In the genomic region with DNA sequence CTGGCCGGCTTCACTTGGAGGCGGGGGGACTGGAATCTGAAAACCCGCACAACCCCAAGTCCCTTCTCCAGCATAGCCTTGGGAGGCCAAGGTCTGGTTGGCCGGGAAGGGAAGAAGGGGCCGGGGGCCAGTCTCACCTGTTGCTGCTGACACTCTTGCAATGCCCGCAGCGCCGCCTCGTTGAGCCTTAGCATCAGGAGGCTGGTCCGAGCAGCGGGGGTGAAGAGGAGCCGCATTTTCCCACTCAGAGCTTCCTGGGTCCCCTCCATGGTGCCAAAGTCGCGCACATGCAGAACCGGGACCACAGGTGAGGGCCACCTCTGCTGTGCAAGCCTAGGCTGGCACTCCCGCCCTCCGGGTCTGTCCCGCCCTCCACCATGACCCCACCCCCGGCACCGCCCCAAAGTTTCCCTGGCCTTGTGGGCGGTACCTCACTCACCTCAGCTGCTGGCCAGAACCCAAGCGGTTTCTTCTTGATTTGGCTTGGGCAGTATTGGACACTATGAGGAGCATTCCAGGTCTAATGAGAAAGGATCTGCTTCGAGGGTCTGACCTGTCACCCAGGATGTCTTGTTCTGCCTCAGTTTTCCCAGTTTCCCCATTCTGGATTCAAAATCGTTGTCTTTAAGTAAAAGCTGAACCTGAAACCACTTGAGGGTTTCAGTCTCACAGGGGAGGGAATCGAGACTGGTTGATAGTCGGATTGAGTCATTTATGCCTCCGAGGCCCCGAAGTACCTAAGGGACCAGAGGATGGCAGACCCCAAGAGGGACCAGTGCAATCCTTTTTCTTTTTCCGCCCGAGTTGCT, we compare ENCODE assay signal across 7 mouse cellular contexts. TPM values are rescaled to one million over a fixed set of nuclear protein-coding genes. Genes with fewer than 3 reads are reported as not detected.
DNase-seq lines count a peak whose midpoint lies in the region; ATAC-seq lines count a peak whose summit lies in the region.

No protein-coding gene starts in this region.

- 1% methylated on average over 30 of the region's 30 CpGs for WGBS in intestine, embryonic 14.5 days
- 3% methylated on average over 30 of the region's 30 CpGs for WGBS in liver, embryonic 16.5 days (ENCODE audit: insufficient replicate concordance)
- under 1% methylated on average over 30 of the region's 30 CpGs for WGBS in neural tube, embryonic 12.5 days

- peaks cover 20% of the 10 kb centered on the region for H3K36me3 ChIP-seq in intestine, embryonic 14.5 days (ENCODE audit: control insufficient read depth, insufficient read depth, low read length)
- H3K36me3 ChIP-seq in liver, embryonic 16.5 days (ENCODE audit: control insufficient read depth, insufficient read depth) = peaks cover 10% of the 10 kb centered on the region
- peaks cover 27% of the 10 kb centered on the region for H3K36me3 ChIP-seq in neural tube, embryonic 12.5 days

- ATAC-seq in intestine, embryonic 14.5 days (replicated peaks; ENCODE audit: low FRiP score, low TSS enrichment, low read depth) = peak; percentile 83
- ATAC-seq in liver, embryonic 16.5 days (ENCODE audit: low read depth) = peak; percentile 97
- no peak for ATAC-seq in neural tube, embryonic 12.5 days (ENCODE audit: low FRiP score, low read depth)

- peak overlapping the region; percentile 23 for H3K9ac ChIP-seq in intestine, embryonic 14.5 days (ENCODE audit: low read length)
- H3K9ac ChIP-seq in liver, embryonic 16.5 days (ENCODE audit: low read depth, low read length) = peak overlapping the region; percentile 54
- H3K9ac ChIP-seq in neural tube, embryonic 12.5 days = 0 out of 2 replicates have a peak overlapping the region, but pooled peaks have one; percentile 41

- H3K9me3 ChIP-seq in intestine, embryonic 14.5 days (ENCODE audit: control insufficient read depth, low read length) = no peaks in the 10 kb centered on the region
- no peaks in the 10 kb centered on the region for H3K9me3 ChIP-seq in liver, embryonic 16.5 days (replicated peaks; ENCODE audit: control insufficient read depth, low read length)
- H3K9me3 ChIP-seq in neural tube, embryonic 12.5 days = no peaks in the 10 kb centered on the region

- H3K4me2 ChIP-seq in intestine, embryonic 14.5 days (ENCODE audit: low read length) = peak overlapping the region; percentile 58
- peak overlapping the region; percentile 92 for H3K4me2 ChIP-seq in liver, embryonic 16.5 days (ENCODE audit: low read depth, low read length)
- H3K4me2 ChIP-seq in neural tube, embryonic 12.5 days (replicated peaks) = peak overlapping the region; percentile 62

- DNase-seq in adrenal gland, adult 18-20 months (ENCODE audit: low spot score in 2 of 2) = peak; percentile 70 to 73
- peak; percentile 53 to 60 for DNase-seq in cerebellum, postnatal 36 days
- DNase-seq in gastrocnemius, postnatal 25 days = peak; percentile 58
- peak; percentile 88 for DNase-seq in intestine, embryonic 14.5 days (ENCODE audit: low spot score)
- DNase-seq in thymus, postnatal 25 days = peak; percentile 55

- H3K4me1 ChIP-seq in intestine, embryonic 14.5 days (replicated peaks; ENCODE audit: control insufficient read depth, insufficient read depth, low read length) = peaks cover 2% of the 10 kb centered on the region; the same call in 1 of the 2 replicates
- peaks cover 16% of the 10 kb centered on the region for H3K4me1 ChIP-seq in liver, embryonic 16.5 days (ENCODE audit: control insufficient read depth, low read depth, low read length)
- H3K4me1 ChIP-seq in neural tube, embryonic 12.5 days = peaks cover 17% of the 10 kb centered on the region

- peaks cover 6% of the 10 kb centered on the region; the same call in 1 of the 2 replicates for H3K27me3 ChIP-seq in intestine, embryonic 14.5 days (replicated peaks; ENCODE audit: control insufficient read depth, insufficient read depth, low read length)
- peaks cover 12% of the 10 kb centered on the region for H3K27me3 ChIP-seq in liver, embryonic 16.5 days (ENCODE audit: control insufficient read depth, insufficient read depth, low read depth, low read length)
- H3K27me3 ChIP-seq in neural tube, embryonic 12.5 days (replicated peaks) = peaks cover 21% of the 10 kb centered on the region

- no peak overlapping the region for H3K27ac ChIP-seq in intestine, embryonic 14.5 days (ENCODE audit: low read depth)
- peak overlapping the region; percentile 48; the same call in 1 of the 2 replicates for H3K27ac ChIP-seq in liver, embryonic 16.5 days (ENCODE audit: low read length)
- H3K27ac ChIP-seq in neural tube, embryonic 12.5 days = no peak overlapping the region

- H3K4me3 ChIP-seq in intestine, embryonic 14.5 days (ENCODE audit: low read depth, low read length) = peak overlapping the region; percentile 42
- peak overlapping the region; percentile 62 for H3K4me3 ChIP-seq in liver, embryonic 16.5 days (ENCODE audit: low read depth, low read length)
- H3K4me3 ChIP-seq in neural tube, embryonic 12.5 days = peak overlapping the region; percentile 30

RNA-seq across cellular contexts. Expression of a gene that starts 1.6 kb away (rescaled TPM):
- under 1 TPM; 0.17 to 0.35 TPM for total RNA-seq in adrenal gland, adult 18-20 months (2021)
- total RNA-seq in gastrocnemius, postnatal 25 days (2021) = not detected
- 12.4 and 14.8 TPM in 2 replicates for polyA plus RNA-seq in intestine, embryonic 14.5 days (2014; fragmentation: Nextera tagmentation; extraction: Ambion mirVana)
- 3.4 and 3.6 TPM in 2 replicates for polyA plus RNA-seq in liver, embryonic 16.5 days (2015; fragmentation: Nextera tagmentation; extraction: Ambion mirVana)
- polyA plus RNA-seq in neural tube, embryonic 12.5 days (2016; fragmentation: Nextera tagmentation; extraction: Ambion mirVana) = 2.4 and 2.5 TPM in 2 replicates

RNA-seq across cellular contexts. Expression of a gene that starts 6.5 kb away (rescaled TPM):
- total RNA-seq in adrenal gland, adult 18-20 months (2021) = 100 to 1,000 TPM; 363 to 372 TPM
- 100 to 1,000 TPM; 315 to 360 TPM for total RNA-seq in gastrocnemius, postnatal 25 days (2021)
- polyA plus RNA-seq in intestine, embryonic 14.5 days (2014; fragmentation: Nextera tagmentation; extraction: Ambion mirVana) = 513 and 576 TPM in 2 replicates
- polyA plus RNA-seq in liver, embryonic 16.5 days (2015; fragmentation: Nextera tagmentation; extraction: Ambion mirVana) = 209 and 224 TPM in 2 replicates
- polyA plus RNA-seq in neural tube, embryonic 12.5 days (2016; fragmentation: Nextera tagmentation; extraction: Ambion mirVana) = 470 and 490 TPM in 2 replicates

RNA-seq across cellular contexts. Expression of a gene that starts 10.6 kb away (rescaled TPM):
- total RNA-seq in adrenal gland, adult 18-20 months (2021) = 10 to 100 TPM; 20.9 to 43.7 TPM
- 10 to 100 TPM; 14.2 to 20.2 TPM for total RNA-seq in gastrocnemius, postnatal 25 days (2021)
- polyA plus RNA-seq in intestine, embryonic 14.5 days (2014; fragmentation: Nextera tagmentation; extraction: Ambion mirVana) = 84.8 and 93.4 TPM in 2 replicates
- polyA plus RNA-seq in liver, embryonic 16.5 days (2015; fragmentation: Nextera tagmentation; extraction: Ambion mirVana) = 64.5 and 79.5 TPM in 2 replicates
- 97.6 and 113 TPM in 2 replicates for polyA plus RNA-seq in neural tube, embryonic 12.5 days (2016; fragmentation: Nextera tagmentation; extraction: Ambion mirVana)

RNA-seq across cellular contexts. Expression of a gene that starts 14.1 kb away (rescaled TPM):
- under 1 TPM in 1 of 2 experiments, not detected in 1; 0.19 TPM for total RNA-seq in adrenal gland, adult 18-20 months (2021)
- not detected for total RNA-seq in gastrocnemius, postnatal 25 days (2021)
- 0.26 and 0.70 TPM in 2 replicates for polyA plus RNA-seq in intestine, embryonic 14.5 days (2014; fragmentation: Nextera tagmentation; extraction: Ambion mirVana)
- polyA plus RNA-seq in liver, embryonic 16.5 days (2015; fragmentation: Nextera tagmentation; extraction: Ambion mirVana) = 0.05 and 0.20 TPM in 2 replicates
- polyA plus RNA-seq in neural tube, embryonic 12.5 days (2016; fragmentation: Nextera tagmentation; extraction: Ambion mirVana) = 0.46 and 0.79 TPM in 2 replicates

RNA-seq across cellular contexts. Expression of a gene that starts 28.9 kb away (rescaled TPM):
- total RNA-seq in adrenal gland, adult 18-20 months (2021) = 1 to 10 TPM; 2.2 to 2.6 TPM
- 1 to 10 TPM; 1.9 TPM for total RNA-seq in gastrocnemius, postnatal 25 days (2021)
- 2.1 and 2.2 TPM in 2 replicates for polyA plus RNA-seq in intestine, embryonic 14.5 days (2014; fragmentation: Nextera tagmentation; extraction: Ambion mirVana)
- polyA plus RNA-seq in liver, embryonic 16.5 days (2015; fragmentation: Nextera tagmentation; extraction: Ambion mirVana) = 0.63 and 0.78 TPM in 2 replicates
- polyA plus RNA-seq in neural tube, embryonic 12.5 days (2016; fragmentation: Nextera tagmentation; extraction: Ambion mirVana) = 4.1 and 4.5 TPM in 2 replicates
